Mouse (Mus musculus): ENCODE data around the gene Ube2g1.

DNA sequence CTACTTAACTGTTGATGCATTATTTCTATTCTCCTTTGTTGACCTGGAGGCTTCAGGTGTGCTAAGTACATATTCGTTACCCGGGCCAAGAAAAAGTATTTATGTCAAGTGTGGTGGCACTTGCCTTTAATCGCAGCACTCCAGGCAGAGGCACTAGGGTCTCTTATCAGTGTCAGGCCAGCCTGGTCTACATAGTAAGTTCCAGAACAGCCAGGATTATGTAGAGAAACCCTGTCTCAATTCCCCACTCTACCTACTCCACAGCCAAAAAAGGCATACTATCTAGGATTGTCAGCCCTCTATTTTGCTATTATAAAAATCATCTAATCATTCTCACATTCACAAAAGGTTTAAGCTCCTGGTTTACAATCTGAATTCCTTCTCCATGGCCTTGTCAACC lies 82.0 kb downstream of the Ube2g1 start:
- TF ChIP-seq CTCF (IDR thresholded peaks at IDR 0.05; ENCODE audit: low read depth, low read length) (no peak), POLR2A (IDR thresholded peaks at IDR 0.05; ENCODE audit: borderline replicate concordance, low read depth, low read length) (no peak)

Data from bone marrow macrophage, adult 2 months (primary cell).